Mouse (Mus musculus): Measurements from ENCODE around the gene Agr3. TPM values are rescaled to one million over a fixed set of nuclear protein-coding genes. Genes with fewer than 3 reads are reported as not detected.

Gene Agr3
- not detected in 2 replicates for polyA plus RNA-seq (2014; fragmentation: Nextera tagmentation; extraction: Ambion mirVana)

- Histone ChIP-seq H3K9me3 (ENCODE audit: control insufficient read depth, low read length) (no peaks in the 10 kb centered on the region), H3K27me3 (replicated peaks; ENCODE audit: control insufficient read depth, insufficient read depth, low read length) (no peaks in the 10 kb centered on the region), H3K4me3 (ENCODE audit: low read depth, low read length) (no peak within 1 kb of the TSS), H3K27ac (ENCODE audit: low read depth, low read length) (no peak within 1 kb of the TSS), H3K36me3 (ENCODE audit: control insufficient read depth, insufficient read depth, low read length) (no peaks in the 10 kb centered on the region), H3K4me2 (no peak within 1 kb of the TSS), H3K9ac (ENCODE audit: low read depth, low read length) (no peak within 1 kb of the TSS), H3K4me1 (replicated peaks; ENCODE audit: control insufficient read depth, insufficient read depth, low read length) (no peaks in the 10 kb centered on the region)
- DNase-seq (ENCODE audit: low spot score) (no peak), ATAC-seq (replicated peaks; ENCODE audit: low FRiP score) (no peak)
- 85% methylated on average over 9 of the region's 9 CpGs for WGBS
Measured at GRCm38 (mm10) chr12:35925402-35925801, at the start of gene Agr3. Gene Agr3 (plus strand): TSS chr12:35925620.

DNA sequence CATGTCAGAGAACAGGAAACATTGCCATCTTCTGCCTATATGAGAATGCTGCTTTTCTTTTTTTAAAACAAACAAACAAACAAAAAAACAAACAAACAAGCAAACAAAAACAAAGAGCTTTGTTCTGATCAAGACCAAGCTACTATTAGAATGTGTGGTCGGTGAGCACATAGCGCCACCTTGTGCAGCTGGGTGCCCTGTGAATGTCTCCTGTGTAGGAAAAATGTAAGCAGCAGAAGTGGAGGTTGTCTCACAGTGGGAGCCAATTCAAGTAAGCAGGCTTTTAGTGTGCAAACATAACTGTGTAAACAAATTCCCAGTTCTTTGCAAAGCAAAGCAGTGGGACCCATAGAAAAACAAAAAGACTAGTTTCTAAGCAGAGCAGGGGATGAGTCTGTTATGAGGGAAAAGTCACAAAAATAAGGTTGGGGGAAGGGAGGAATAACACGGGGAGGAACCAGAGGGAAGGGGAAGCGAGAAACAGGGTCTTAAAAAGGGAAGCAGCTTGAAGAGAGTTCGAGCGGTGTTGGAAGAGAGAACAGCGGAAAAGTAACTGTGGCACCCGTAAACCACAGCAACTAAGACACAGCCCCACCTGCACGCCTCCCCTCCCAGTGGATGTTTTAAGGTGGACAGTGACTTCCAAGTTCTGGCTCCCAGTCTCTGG lies 40.4 kb upstream of the Agr3 start:
- no peaks in the 10 kb centered on the region for H3K36me3 ChIP-seq (ENCODE audit: control insufficient read depth, insufficient read depth, low read length)
- 28% methylated on average over 9 of the region's 9 CpGs for WGBS
- no peaks in the 10 kb centered on the region for H3K9me3 ChIP-seq (ENCODE audit: control insufficient read depth, low read length)
- no peak overlapping the region; the same call in 1 of the 2 replicates for H3K4me2 ChIP-seq
- no peak overlapping the region for H3K4me3 ChIP-seq (ENCODE audit: low read depth, low read length)
- DNase-seq (ENCODE audit: low spot score) (no peak), ATAC-seq (replicated peaks; ENCODE audit: low FRiP score) (no peak)
- H3K27ac ChIP-seq (ENCODE audit: low read depth, low read length) = no peak overlapping the region
- H3K9ac ChIP-seq (ENCODE audit: low read depth, low read length) = no peak overlapping the region
- no peaks in the 10 kb centered on the region for H3K4me1 ChIP-seq (replicated peaks; ENCODE audit: control insufficient read depth, insufficient read depth, low read length)
- no peaks in the 10 kb centered on the region for H3K27me3 ChIP-seq (replicated peaks; ENCODE audit: control insufficient read depth, insufficient read depth, low read length)

DNA sequence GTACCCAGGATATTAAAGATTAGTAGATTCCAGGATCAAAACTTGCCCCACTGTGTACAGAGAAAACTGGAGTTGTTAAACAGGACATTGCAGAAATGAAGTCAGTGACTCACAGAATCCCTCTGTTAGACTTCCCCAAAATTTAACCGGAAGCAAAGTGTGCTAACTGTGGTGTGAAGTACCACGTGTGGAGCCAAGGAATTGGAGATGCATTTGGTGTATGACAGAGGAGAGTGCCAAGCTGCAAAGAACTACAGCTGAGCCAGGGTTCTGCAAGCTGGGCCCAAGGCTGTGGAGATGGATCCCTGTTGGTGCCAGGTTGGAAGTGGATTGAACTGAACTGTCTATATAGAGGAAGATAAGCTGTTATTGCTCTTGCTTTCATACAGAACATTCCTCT lies 36.0 kb upstream of the Agr3 start:
- Histone ChIP-seq H3K4me1 (replicated peaks; ENCODE audit: control insufficient read depth, insufficient read depth, low read length) (no peaks in the 10 kb centered on the region), H3K4me3 (ENCODE audit: low read depth, low read length) (no peak overlapping the region), H3K36me3 (ENCODE audit: control insufficient read depth, insufficient read depth, low read length) (no peaks in the 10 kb centered on the region), H3K4me2 (no peak overlapping the region), H3K9ac (ENCODE audit: low read depth, low read length) (no peak overlapping the region), H3K9me3 (ENCODE audit: control insufficient read depth, low read length) (no peaks in the 10 kb centered on the region), H3K27me3 (replicated peaks; ENCODE audit: control insufficient read depth, insufficient read depth, low read length) (no peaks in the 10 kb centered on the region), H3K27ac (ENCODE audit: low read depth, low read length) (no peak overlapping the region)
- DNase-seq (ENCODE audit: low spot score) (no peak), ATAC-seq (replicated peaks; ENCODE audit: low FRiP score) (no peak)
- 47% methylated on average over 2 of the region's 2 CpGs for WGBS

- Histone ChIP-seq H3K4me3 (ENCODE audit: low read depth, low read length) (no peak overlapping the region), H3K9me3 (ENCODE audit: control insufficient read depth, low read length) (no peaks in the 10 kb centered on the region), H3K4me1 (replicated peaks; ENCODE audit: control insufficient read depth, insufficient read depth, low read length) (no peaks in the 10 kb centered on the region), H3K9ac (ENCODE audit: low read depth, low read length) (no peak overlapping the region), H3K36me3 (ENCODE audit: control insufficient read depth, insufficient read depth, low read length) (no peaks in the 10 kb centered on the region), H3K27me3 (replicated peaks; ENCODE audit: control insufficient read depth, insufficient read depth, low read length) (no peaks in the 10 kb centered on the region), H3K4me2 (no peak overlapping the region), H3K27ac (ENCODE audit: low read depth, low read length) (no peak overlapping the region)
- ATAC-seq (replicated peaks; ENCODE audit: low FRiP score) (no peak), DNase-seq (ENCODE audit: low spot score) (no peak)
- WGBS = 66% methylated on average over 2 of the region's 2 CpGs
Measured at GRCm38 (mm10) chr12:35890756-35891155, 34.7 kb upstream of the Agr3 start.

DNA sequence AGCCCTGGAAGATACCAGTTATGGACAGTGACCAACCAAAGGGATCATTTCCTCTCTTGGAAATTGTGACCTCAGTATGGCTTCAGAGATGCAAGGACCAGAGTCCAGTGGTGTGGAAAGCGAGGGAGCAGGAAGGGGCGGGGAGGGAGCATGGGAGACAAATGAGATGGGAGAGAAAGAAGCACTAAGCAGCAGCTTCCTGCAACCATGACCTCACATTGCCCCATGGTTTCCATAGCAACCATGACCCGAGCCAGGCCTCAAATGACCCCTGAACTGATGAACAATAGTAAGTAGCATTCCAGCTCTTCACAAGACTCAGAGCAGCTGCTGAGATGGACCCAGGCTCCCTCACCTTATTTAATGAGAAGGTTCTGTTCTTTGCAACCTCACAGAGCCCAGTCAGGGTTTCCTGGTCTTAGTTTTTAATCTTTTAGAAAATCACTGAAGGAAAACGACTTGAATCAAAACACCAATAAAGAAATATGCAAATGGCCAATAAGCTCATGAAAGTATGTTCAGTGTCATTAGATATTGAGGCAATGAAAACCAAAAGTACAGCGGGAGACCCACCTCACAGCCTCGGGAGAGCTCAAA lies 31.0 kb upstream of the Agr3 start:
- no peak for DNase-seq (ENCODE audit: low spot score)

DNA sequence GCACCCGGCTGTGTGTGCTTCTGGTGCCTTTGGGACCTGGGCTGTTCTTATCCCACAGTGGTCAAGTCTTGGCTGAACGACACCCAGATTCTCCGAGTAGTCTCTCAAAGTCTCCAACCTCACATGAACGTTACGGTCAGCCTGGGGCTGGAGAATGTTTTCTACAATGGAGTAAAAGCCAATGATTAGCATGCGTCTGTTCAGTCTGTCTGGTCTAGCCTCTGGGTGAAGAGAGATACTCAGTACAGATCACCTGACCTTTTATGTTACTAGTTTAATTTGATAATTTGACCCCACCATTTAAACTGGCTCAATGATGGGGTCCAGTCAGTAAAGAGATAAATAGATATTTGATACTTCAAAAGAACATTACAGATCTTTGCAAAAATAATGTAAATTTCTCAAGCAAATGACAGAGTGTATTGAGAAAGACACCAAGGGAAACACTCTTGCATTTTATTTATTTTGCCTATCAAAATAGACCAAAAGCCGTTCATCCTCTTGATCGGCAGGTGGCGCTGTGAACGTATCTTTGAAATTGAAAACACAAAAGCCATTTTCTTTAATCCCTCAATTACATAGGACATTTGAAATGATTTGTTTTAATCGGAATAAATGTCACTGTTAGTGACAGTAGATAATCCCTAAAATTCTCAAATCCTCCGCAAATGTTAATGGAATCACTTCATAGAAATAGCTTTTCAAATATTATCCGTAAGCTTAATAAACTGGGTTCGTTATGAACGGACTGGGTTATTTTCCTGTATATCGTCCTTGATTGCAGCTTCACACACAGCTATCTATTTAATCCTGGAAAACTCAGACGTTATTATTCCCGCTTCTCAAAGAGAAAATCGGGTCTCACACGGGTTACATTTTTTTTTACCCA lies 29.3 kb upstream of the Agr3 start:
- ATAC-seq (replicated peaks; ENCODE audit: low FRiP score) = no peak
- peak overlapping the region; percentile 55 for H3K4me2 ChIP-seq
- no peaks in the 10 kb centered on the region for H3K9me3 ChIP-seq (ENCODE audit: control insufficient read depth, low read length)
- no peaks in the 10 kb centered on the region for H3K4me1 ChIP-seq (replicated peaks; ENCODE audit: control insufficient read depth, insufficient read depth, low read length)
- peak overlapping the region; percentile 29; the same call in 1 of the 2 replicates for H3K4me3 ChIP-seq (ENCODE audit: low read depth, low read length)
- DNase-seq (ENCODE audit: low spot score) = no peak
- no peaks in the 10 kb centered on the region for H3K27me3 ChIP-seq (replicated peaks; ENCODE audit: control insufficient read depth, insufficient read depth, low read length)
- H3K27ac ChIP-seq (ENCODE audit: low read depth, low read length) = no peak overlapping the region
- H3K9ac ChIP-seq (ENCODE audit: low read depth, low read length) = no peak overlapping the region
- 31% methylated on average over 20 of the region's 20 CpGs for WGBS
- H3K36me3 ChIP-seq (ENCODE audit: control insufficient read depth, insufficient read depth, low read length) = no peaks in the 10 kb centered on the region

More for the DNA sequence above, 31.0 kb upstream of the Agr3 start:
- Histone ChIP-seq H3K9me3 (ENCODE audit: control insufficient read depth, low read length) (no peaks in the 10 kb centered on the region), H3K9ac (ENCODE audit: low read depth, low read length) (no peak overlapping the region), H3K4me1 (replicated peaks; ENCODE audit: control insufficient read depth, insufficient read depth, low read length) (no peaks in the 10 kb centered on the region), H3K4me3 (ENCODE audit: low read depth, low read length) (no peak overlapping the region), H3K4me2 (no peak overlapping the region), H3K27ac (ENCODE audit: low read depth, low read length) (no peak overlapping the region), H3K27me3 (replicated peaks; ENCODE audit: control insufficient read depth, insufficient read depth, low read length) (no peaks in the 10 kb centered on the region), H3K36me3 (ENCODE audit: control insufficient read depth, insufficient read depth, low read length) (no peaks in the 10 kb centered on the region)
- 0 out of 2 replicates have a peak, but pooled peaks have one; percentile 31 for ATAC-seq (replicated peaks; ENCODE audit: low FRiP score)
- WGBS = 48% methylated on average over 6 of the region's 6 CpGs

DNA sequence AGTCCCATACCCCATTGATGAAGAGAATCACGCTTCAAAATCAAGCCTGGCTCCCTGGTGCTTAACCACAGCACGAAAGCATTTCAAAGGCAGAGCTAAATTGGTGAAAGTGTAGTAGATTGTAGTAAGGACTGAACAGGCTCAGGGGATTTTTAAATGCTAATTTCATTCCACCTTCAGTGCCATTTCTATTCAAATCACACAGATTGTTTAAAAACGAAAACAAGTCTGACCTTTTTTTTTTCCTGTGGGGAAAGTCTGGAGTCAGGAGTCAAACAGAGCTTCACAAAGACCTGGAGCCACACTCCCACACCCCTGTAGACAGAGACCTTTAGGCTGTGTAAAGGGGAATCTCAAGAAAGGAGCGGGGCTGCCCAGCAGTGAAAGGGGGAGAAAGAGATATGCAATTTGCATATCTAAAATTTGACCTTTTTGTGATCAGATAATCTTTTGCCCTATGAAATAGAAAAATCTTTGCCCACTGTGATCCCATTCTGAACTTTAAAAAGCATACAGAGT lies 28.6 kb upstream of the Agr3 start:
- no peaks in the 10 kb centered on the region for H3K4me1 ChIP-seq (replicated peaks; ENCODE audit: control insufficient read depth, insufficient read depth, low read length)
- peak overlapping the region; percentile 29; the same call in 1 of the 2 replicates for H3K4me3 ChIP-seq (ENCODE audit: low read depth, low read length)
- no peaks in the 10 kb centered on the region for H3K9me3 ChIP-seq (ENCODE audit: control insufficient read depth, low read length)
- no peaks in the 10 kb centered on the region for H3K27me3 ChIP-seq (replicated peaks; ENCODE audit: control insufficient read depth, insufficient read depth, low read length)
- H3K9ac ChIP-seq (ENCODE audit: low read depth, low read length) = no peak overlapping the region
- H3K4me2 ChIP-seq = peak overlapping the region; percentile 55
- WGBS = 34% methylated on average over 4 of the region's 4 CpGs
- no peaks in the 10 kb centered on the region for H3K36me3 ChIP-seq (ENCODE audit: control insufficient read depth, insufficient read depth, low read length)
- ATAC-seq (replicated peaks; ENCODE audit: low FRiP score) = no peak
- no peak for DNase-seq (ENCODE audit: low spot score)
- no peak overlapping the region for H3K27ac ChIP-seq (ENCODE audit: low read depth, low read length)

- no peak overlapping the region for H3K27ac ChIP-seq (ENCODE audit: low read depth, low read length)
- DNase-seq (ENCODE audit: low spot score) (no peak), ATAC-seq (replicated peaks; ENCODE audit: low FRiP score) (no peak)
- no peaks in the 10 kb centered on the region for H3K27me3 ChIP-seq (replicated peaks; ENCODE audit: control insufficient read depth, insufficient read depth, low read length)
- no peaks in the 10 kb centered on the region for H3K9me3 ChIP-seq (ENCODE audit: control insufficient read depth, low read length)
- H3K9ac ChIP-seq (ENCODE audit: low read depth, low read length) = no peak overlapping the region
- H3K36me3 ChIP-seq (ENCODE audit: control insufficient read depth, insufficient read depth, low read length) = no peaks in the 10 kb centered on the region
- H3K4me2 ChIP-seq = no peak overlapping the region
- 73% methylated on average over 1 of the region's 1 CpGs for WGBS
- H3K4me3 ChIP-seq (ENCODE audit: low read depth, low read length) = no peak overlapping the region
- no peaks in the 10 kb centered on the region for H3K4me1 ChIP-seq (replicated peaks; ENCODE audit: control insufficient read depth, insufficient read depth, low read length)
Measured at GRCm38 (mm10) chr12:35910632-35911031, 14.8 kb upstream of the Agr3 start.

All from liver, embryonic 11.5 days (tissue).